Mouse (Mus musculus): ENCODE data around the gene Erv3. TPM values are rescaled to one million over a fixed set of nuclear protein-coding genes. Genes with fewer than 3 reads are reported as not detected.

The Erv3 gene
- polyA plus RNA-seq, 1 experiment from 2014 or later: not detected

- ATAC-seq (ENCODE audit: insufficient number of reproducible peaks, low FRiP score, low TSS enrichment, low read depth) (no peak), DNase-seq (ENCODE audit: low spot score) (no peak)
- no peak overlapping the region for H3K4me3 ChIP-seq (ENCODE audit: low read depth, low read length)
These were observed 1.7 kb downstream of the Erv3 start for GRCm38 (mm10) chr2:131857838-131858237.

GRCm38 (mm10) chr2:131853719-131854118 is 5.8 kb downstream of the Erv3 start:
- Histone ChIP-seq H3K27me3 (ENCODE audit: control insufficient read depth, insufficient read depth, low read length) (no peaks in the 10 kb centered on the region), H3K36me3 (ENCODE audit: control insufficient read depth, insufficient read depth, low read length) (no peaks in the 10 kb centered on the region), H3K9me3 (ENCODE audit: control insufficient read depth, low read length) (no peaks in the 10 kb centered on the region), H3K4me1 (ENCODE audit: control insufficient read depth, insufficient read depth, low read length) (no peaks in the 10 kb centered on the region), H3K4me2 (ENCODE audit: low read depth, severe bottlenecking) (no peak overlapping the region), H3K4me3 (ENCODE audit: low read depth, low read length) (no peak overlapping the region), H3K27ac (replicated peaks; ENCODE audit: low read depth, low read length) (no peak overlapping the region), H3K9ac (ENCODE audit: low read length) (no peak overlapping the region)
- 82% methylated on average over 4 of the region's 4 CpGs for WGBS
- ATAC-seq (ENCODE audit: insufficient number of reproducible peaks, low FRiP score, low TSS enrichment, low read depth) (no peak), DNase-seq (ENCODE audit: low spot score) (no peak)

More at GRCm38 (mm10) chr2:131857838-131858237, 1.7 kb downstream of the Erv3 start:
- Histone ChIP-seq H3K36me3 (ENCODE audit: control insufficient read depth, insufficient read depth, low read length) (no peaks in the 10 kb centered on the region), H3K9me3 (ENCODE audit: control insufficient read depth, low read length) (no peaks in the 10 kb centered on the region), H3K4me1 (ENCODE audit: control insufficient read depth, insufficient read depth, low read length) (no peaks in the 10 kb centered on the region), H3K27ac (replicated peaks; ENCODE audit: low read depth, low read length) (no peak overlapping the region), H3K9ac (ENCODE audit: low read length) (no peak overlapping the region), H3K4me2 (ENCODE audit: low read depth, severe bottlenecking) (no peak overlapping the region), H3K27me3 (ENCODE audit: control insufficient read depth, insufficient read depth, low read length) (no peaks in the 10 kb centered on the region)

- no peak for ATAC-seq (ENCODE audit: insufficient number of reproducible peaks, low FRiP score, low TSS enrichment, low read depth)
- H3K9ac ChIP-seq (ENCODE audit: low read length): no peak overlapping the region
- no peak overlapping the region for H3K4me2 ChIP-seq (ENCODE audit: low read depth, severe bottlenecking)
- H3K27me3 ChIP-seq (ENCODE audit: control insufficient read depth, insufficient read depth, low read length): no peaks in the 10 kb centered on the region
- H3K9me3 ChIP-seq (ENCODE audit: control insufficient read depth, low read length): no peaks in the 10 kb centered on the region
- DNase-seq (ENCODE audit: low spot score): no peak
- no peaks in the 10 kb centered on the region for H3K36me3 ChIP-seq (ENCODE audit: control insufficient read depth, insufficient read depth, low read length)
- WGBS: 89% methylated on average over 12 of the region's 12 CpGs
- H3K4me1 ChIP-seq (ENCODE audit: control insufficient read depth, insufficient read depth, low read length): no peaks in the 10 kb centered on the region
- no peak overlapping the region for H3K27ac ChIP-seq (replicated peaks; ENCODE audit: low read depth, low read length)
- H3K4me3 ChIP-seq (ENCODE audit: low read depth, low read length): no peak overlapping the region
These were observed 8.0 kb downstream of the Erv3 start for GRCm38 (mm10) chr2:131851333-131852092.

- ATAC-seq (ENCODE audit: insufficient number of reproducible peaks, low FRiP score, low TSS enrichment, low read depth) (no peak), DNase-seq (ENCODE audit: low spot score) (no peak)
- no peaks in the 10 kb centered on the region for H3K36me3 ChIP-seq (ENCODE audit: control insufficient read depth, insufficient read depth, low read length)
- H3K27me3 ChIP-seq (ENCODE audit: control insufficient read depth, insufficient read depth, low read length): no peaks in the 10 kb centered on the region
- 94% methylated on average over 4 of the region's 4 CpGs for WGBS
- H3K9ac ChIP-seq (ENCODE audit: low read length): no peak overlapping the region
- no peaks in the 10 kb centered on the region for H3K9me3 ChIP-seq (ENCODE audit: control insufficient read depth, low read length)
- no peaks in the 10 kb centered on the region for H3K4me1 ChIP-seq (ENCODE audit: control insufficient read depth, insufficient read depth, low read length)
- no peak overlapping the region for H3K27ac ChIP-seq (replicated peaks; ENCODE audit: low read depth, low read length)
- no peak overlapping the region for H3K4me3 ChIP-seq (ENCODE audit: low read depth, low read length)
- H3K4me2 ChIP-seq (ENCODE audit: low read depth, severe bottlenecking): no peak overlapping the region
These were observed 9.5 kb downstream of the Erv3 start for GRCm38 (mm10) chr2:131850047-131850446.

GRCm38 (mm10) chr2:131847501-131848359 is 11.8 kb downstream of the Erv3 start:
- ATAC-seq (ENCODE audit: insufficient number of reproducible peaks, low FRiP score, low TSS enrichment, low read depth) (peak; percentile 85), DNase-seq (ENCODE audit: low spot score) (peak; percentile 62)
- Histone ChIP-seq H3K4me3 (ENCODE audit: low read depth, low read length) (no peak overlapping the region), H3K4me2 (ENCODE audit: low read depth, severe bottlenecking) (no peak overlapping the region), H3K27ac (replicated peaks; ENCODE audit: low read depth, low read length) (no peak overlapping the region), H3K36me3 (ENCODE audit: control insufficient read depth, insufficient read depth, low read length) (no peaks in the 10 kb centered on the region), H3K4me1 (ENCODE audit: control insufficient read depth, insufficient read depth, low read length) (no peaks in the 10 kb centered on the region), H3K9ac (ENCODE audit: low read length) (no peak overlapping the region), H3K27me3 (ENCODE audit: control insufficient read depth, insufficient read depth, low read length) (no peaks in the 10 kb centered on the region), H3K9me3 (ENCODE audit: control insufficient read depth, low read length) (no peaks in the 10 kb centered on the region)
- 9% methylated on average over 10 of the region's 10 CpGs for WGBS

- no peak overlapping the region for H3K4me2 ChIP-seq (ENCODE audit: low read depth, severe bottlenecking)
- H3K9me3 ChIP-seq (ENCODE audit: control insufficient read depth, low read length): no peaks in the 10 kb centered on the region
- no peak overlapping the region for H3K27ac ChIP-seq (replicated peaks; ENCODE audit: low read depth, low read length)
- WGBS: 50% methylated on average over 2 of the region's 2 CpGs
- H3K9ac ChIP-seq (ENCODE audit: low read length): no peak overlapping the region
- DNase-seq (ENCODE audit: low spot score): no peak
- ATAC-seq (ENCODE audit: insufficient number of reproducible peaks, low FRiP score, low TSS enrichment, low read depth): no peak
- no peaks in the 10 kb centered on the region for H3K27me3 ChIP-seq (ENCODE audit: control insufficient read depth, insufficient read depth, low read length)
- no peaks in the 10 kb centered on the region for H3K36me3 ChIP-seq (ENCODE audit: control insufficient read depth, insufficient read depth, low read length)
- no peaks in the 10 kb centered on the region for H3K4me1 ChIP-seq (ENCODE audit: control insufficient read depth, insufficient read depth, low read length)
- no peak overlapping the region for H3K4me3 ChIP-seq (ENCODE audit: low read depth, low read length)
These were observed 12.7 kb downstream of the Erv3 start for GRCm38 (mm10) chr2:131846811-131847210.

GRCm38 (mm10) chr2:131846132-131846710 is 13.3 kb downstream of the Erv3 start:
- H3K4me2 ChIP-seq (ENCODE audit: low read depth, severe bottlenecking): no peak overlapping the region
- H3K9ac ChIP-seq (ENCODE audit: low read length): no peak overlapping the region
- H3K27ac ChIP-seq (replicated peaks; ENCODE audit: low read depth, low read length): no peak overlapping the region
- WGBS: 79% methylated on average over 11 of the region's 11 CpGs
- DNase-seq (ENCODE audit: low spot score): no peak
- no peaks in the 10 kb centered on the region for H3K36me3 ChIP-seq (ENCODE audit: control insufficient read depth, insufficient read depth, low read length)
- H3K4me1 ChIP-seq (ENCODE audit: control insufficient read depth, insufficient read depth, low read length): no peaks in the 10 kb centered on the region
- no peaks in the 10 kb centered on the region for H3K27me3 ChIP-seq (ENCODE audit: control insufficient read depth, insufficient read depth, low read length)
- H3K9me3 ChIP-seq (ENCODE audit: control insufficient read depth, low read length): no peaks in the 10 kb centered on the region
- H3K4me3 ChIP-seq (ENCODE audit: low read depth, low read length): no peak overlapping the region
- ATAC-seq (ENCODE audit: insufficient number of reproducible peaks, low FRiP score, low TSS enrichment, low read depth): no peak

GRCm38 (mm10) chr2:131845671-131846070 is 13.9 kb downstream of the Erv3 start:
- Histone ChIP-seq H3K27ac (replicated peaks; ENCODE audit: low read depth, low read length) (no peak overlapping the region), H3K4me2 (ENCODE audit: low read depth, severe bottlenecking) (no peak overlapping the region), H3K4me1 (ENCODE audit: control insufficient read depth, insufficient read depth, low read length) (no peaks in the 10 kb centered on the region), H3K36me3 (ENCODE audit: control insufficient read depth, insufficient read depth, low read length) (no peaks in the 10 kb centered on the region), H3K27me3 (ENCODE audit: control insufficient read depth, insufficient read depth, low read length) (no peaks in the 10 kb centered on the region), H3K4me3 (ENCODE audit: low read depth, low read length) (no peak overlapping the region), H3K9me3 (ENCODE audit: control insufficient read depth, low read length) (no peaks in the 10 kb centered on the region), H3K9ac (ENCODE audit: low read length) (no peak overlapping the region)
- DNase-seq (ENCODE audit: low spot score) (no peak), ATAC-seq (ENCODE audit: insufficient number of reproducible peaks, low FRiP score, low TSS enrichment, low read depth) (no peak)
- 74% methylated on average over 8 of the region's 8 CpGs for WGBS
